Mouse (Mus musculus): ENCODE results near the gene Ttyh2. TPM values are rescaled to one million over a fixed set of nuclear protein-coding genes. Genes with fewer than 3 reads are reported as not detected.

Ttyh2 gene
- total RNA-seq, 2 experiments from 2014 or later: 21.7 TPM

Other genes with a start within 250 kb of the Ttyh2 start
- gene Rpl38, start 6.9 kb upstream of the Ttyh2 start, total RNA-seq (2021): 100 to 1,000 TPM; 902 to 927 TPM
- 1 to 10 TPM in 1 of 2 experiments, under 1 TPM in 1; 0.59 to 1.0 TPM for gene Dnaic2, start 52.0 kb downstream of the Ttyh2 start, total RNA-seq (2021)
- gene Kif19a, start 90.0 kb downstream of the Ttyh2 start, total RNA-seq (2021): 1 to 10 TPM; 4.0 to 8.7 TPM
- gene Btbd17, start 120.5 kb downstream of the Ttyh2 start, total RNA-seq (2021): 10 to 100 TPM; 22.6 to 26.4 TPM
- gene Gpr142, start 123.5 kb downstream of the Ttyh2 start, total RNA-seq (2021): not detected
- 1 to 10 TPM; 4.1 to 4.4 TPM for gene Gprc5c, start 175.7 kb downstream of the Ttyh2 start, total RNA-seq (2021)
- under 1 TPM; 0.43 to 0.58 TPM for gene Cd300a, start 214.6 kb downstream of the Ttyh2 start, total RNA-seq (2021)